Mouse (Mus musculus) midbrain, embryonic 14.5 days (tissue): Measurements from ENCODE around the gene 5730455P16Rik. TPM values are rescaled to one million over a fixed set of nuclear protein-coding genes. Genes with fewer than 3 reads are reported as not detected.
A peak's percentile ranks its signal among the peaks of the same experiment; 100 is the strongest.
"Not testable (repeated sequence)": the region's sequence is repeated elsewhere in the genome, so short reads cannot be mapped to it uniquely, and the experiment has no call there.

Source experiments
- ATAC-seq: fragments of 200-750 bp; cut with Nextera tagmentation; 2 replicates; pipeline ENCODE4 v1.8.0; 2017; ENCODE audit warnings: moderate number of reproducible peaks, moderate library complexity; ENCODE audit not compliant: low FRiP score, low TSS enrichment
- DNase-seq: peaks from one replicate; pipeline ENCODE4 v3.0.0-alpha.2; 2015
- H3K27ac ChIP-seq: fragments of 300-500 bp; sonication (generic); replicated peaks from 2 replicates; pipeline ENCODE4 v1.5.1; 2014; ENCODE audit warnings: mild to moderate bottlenecking, low read depth, low read length, moderate library complexity
- H3K27me3 ChIP-seq: fragments of 300-500 bp; sonication (generic); 2 replicates; pipeline ENCODE4 v1.6.1; 2014; ENCODE audit warnings: low read length, control low read depth, mixed read lengths; ENCODE audit not compliant: control insufficient read depth, insufficient read depth
- H3K36me3 ChIP-seq: fragments of 300-500 bp; sonication (generic); 2 replicates; pipeline ENCODE4 v1.6.1; 2014; ENCODE audit warnings: low read length, control low read depth; ENCODE audit not compliant: control insufficient read depth, insufficient read depth
- H3K4me1 ChIP-seq: fragments of 300-500 bp; sonication (generic); 2 replicates; pipeline ENCODE4 v1.6.1; 2014; ENCODE audit warnings: mild to moderate bottlenecking, antibody characterized with exemption, low read length, control low read depth; ENCODE audit not compliant: control insufficient read depth, insufficient read depth
- H3K4me2 ChIP-seq: fragments of 300-500 bp; sonication (generic); 2 replicates; pipeline ENCODE4 v1.6.1; 2014; ENCODE audit warnings: mild to moderate bottlenecking, low read length, moderate library complexity
- H3K4me3 ChIP-seq: fragments of 300-500 bp; sonication (generic); replicated peaks from 2 replicates; pipeline ENCODE4 v1.5.1; 2014; ENCODE audit warnings: low read depth, low read length
- H3K9ac ChIP-seq: fragments of 300-500 bp; sonication (generic); replicated peaks from 2 replicates; pipeline ENCODE4 v1.6.1; 2014; ENCODE audit warnings: mild to moderate bottlenecking, low read length, moderate library complexity
- H3K9me3 ChIP-seq: fragments of 300-500 bp; sonication (generic); 2 replicates; pipeline ENCODE4 v1.6.1; 2016; ENCODE audit warnings: low read length, control low read depth, mixed read lengths; ENCODE audit not compliant: control insufficient read depth
- WGBS: fragments of 180-500 bp; shearing (Covaris S2); extraction: QIAGEN DNeasy Blood & Tissue Kit; methylation state at CpG from one replicate; pipeline ENCODE4 v1.1.7; 2014; 5-methylcytosine and 5-hydroxymethylcytosine counted together
- polyA plus RNA-seq: library from polyadenylated mRNA; unstranded; fragments of >200 nt; fragmentation: Nextera tagmentation; extraction: Ambion mirVana; gene quantifications from 2 replicates; pipeline ENCODE4 v1.2.1, GENCODE M21; 2014

Gene 5730455P16Rik
- 26.3 and 40.1 TPM in 2 replicates for polyA plus RNA-seq

DNA sequence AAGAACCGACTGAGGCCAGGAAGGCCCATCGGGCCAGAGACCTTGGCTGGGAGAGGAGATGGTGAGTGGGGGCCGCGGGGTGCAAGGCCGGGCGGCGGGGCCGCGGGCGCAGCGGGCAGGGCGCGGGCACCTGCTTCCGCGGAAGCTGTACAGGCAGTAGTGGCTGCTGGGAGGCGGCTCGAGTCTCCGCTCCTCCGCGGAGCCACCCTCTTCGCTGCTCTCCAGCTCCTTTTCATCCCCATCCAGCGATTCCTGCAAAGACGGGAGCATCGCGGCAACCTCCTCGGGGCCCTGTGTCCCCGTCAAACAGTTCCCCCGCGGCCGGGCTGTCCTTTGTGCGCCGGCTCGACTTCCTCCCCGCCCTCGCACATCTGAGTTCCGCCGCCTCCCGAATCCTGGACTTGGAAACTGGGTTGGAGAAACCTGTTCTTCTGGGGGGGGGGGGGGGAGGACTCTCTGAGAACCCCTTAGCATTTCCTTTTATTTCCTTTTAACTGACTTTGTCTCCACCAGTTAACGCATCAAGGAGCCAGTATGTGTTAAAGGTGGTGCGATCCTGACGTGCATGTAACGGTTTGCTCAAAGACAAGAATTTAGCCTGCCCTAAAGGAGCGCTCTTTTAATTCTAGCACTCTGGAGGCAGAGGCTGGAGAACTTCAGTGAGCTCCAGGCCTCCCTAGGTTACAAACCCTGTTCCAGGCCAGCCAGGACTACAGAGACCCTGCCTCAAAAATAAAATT is at the start of gene 5730455P16Rik:
Gene 5730455P16Rik (minus strand): TSS at position 323 of the 740 bp plus-strand sequence.
- H3K27ac ChIP-seq: peak within 1 kb of the TSS; percentile 94
- ATAC-seq: peak; percentile 74
- peak within 1 kb of the TSS; percentile 99 for H3K9ac ChIP-seq
- no peaks in the 10 kb centered on the region for H3K9me3 ChIP-seq
- H3K4me1 ChIP-seq: peaks cover 14% of the 10 kb centered on the region
- peaks cover 11% of the 10 kb centered on the region for H3K36me3 ChIP-seq
- DNase-seq: peak; percentile 92
- peak within 1 kb of the TSS; percentile 79 for H3K4me3 ChIP-seq
- H3K27me3 ChIP-seq: no peaks in the 10 kb centered on the region
- H3K4me2 ChIP-seq: peak within 1 kb of the TSS; percentile 80
- 1% methylated on average over 35 of the region's 43 CpGs for WGBS

DNA sequence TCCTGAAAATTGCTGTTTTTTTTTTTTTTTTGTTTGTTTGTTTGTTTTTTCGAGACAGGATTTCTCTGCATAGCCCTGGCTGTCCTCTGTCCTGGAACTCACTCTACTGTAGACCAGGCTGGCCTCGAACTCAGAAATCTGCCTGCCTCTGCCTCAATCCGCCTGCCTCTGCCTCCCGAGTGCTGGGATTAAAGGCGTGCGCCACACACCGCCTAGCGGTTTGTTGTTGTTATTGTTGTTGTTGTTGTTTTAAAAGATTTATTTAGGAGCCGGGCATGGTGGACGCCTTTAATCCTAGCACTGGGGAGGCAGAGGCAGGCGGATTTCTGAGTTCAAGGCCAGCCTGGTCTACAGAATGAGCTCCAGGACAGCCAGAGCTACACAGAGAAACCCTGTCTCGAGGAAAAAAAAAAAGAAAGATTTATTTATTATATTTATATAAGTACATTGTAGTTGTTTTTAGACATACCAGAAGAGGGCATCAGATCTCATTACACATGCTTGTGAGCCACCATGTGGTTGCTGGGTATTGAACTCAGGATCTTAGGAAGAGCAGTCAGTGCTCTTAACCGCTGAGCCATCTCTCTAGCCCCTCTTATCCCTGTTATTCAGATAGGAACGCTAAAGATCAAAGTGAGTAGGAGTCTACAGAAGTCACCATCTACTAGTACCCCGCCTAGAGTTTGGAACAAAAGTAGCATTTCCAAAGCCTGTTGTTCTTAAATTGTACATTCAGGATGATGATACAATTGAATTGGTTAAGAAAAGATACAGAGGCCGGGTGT is 48.4 kb upstream of the 5730455P16Rik start:
- 85% methylated on average over 16 of the region's 16 CpGs for WGBS
- not testable (repeated sequence) for ATAC-seq

DNA sequence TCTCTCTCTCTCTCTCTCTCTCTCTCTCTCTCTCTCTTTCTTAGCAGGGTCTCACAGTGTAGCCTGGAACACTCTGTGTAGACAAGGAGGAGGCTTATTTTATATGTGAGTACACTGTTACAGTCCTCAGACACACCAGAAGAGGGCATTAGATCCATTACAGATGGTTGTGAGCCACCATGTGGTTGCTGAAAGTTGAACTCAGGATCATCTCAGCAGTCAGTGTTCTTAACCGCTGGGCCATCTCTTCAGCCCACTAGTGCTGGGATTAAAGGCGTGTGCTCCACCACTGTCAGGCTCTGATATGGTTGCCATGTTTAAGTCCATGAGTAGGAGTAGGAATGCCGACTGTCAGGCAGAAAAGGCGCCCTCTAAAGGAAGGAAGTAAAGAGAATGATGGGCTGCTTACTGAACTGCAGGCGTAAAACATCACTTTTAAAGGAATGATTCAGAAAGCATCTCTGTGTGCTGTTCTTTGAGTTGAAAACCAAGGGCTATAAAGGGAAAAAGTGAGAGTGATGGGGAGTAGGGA is 47.5 kb upstream of the 5730455P16Rik start:
- Histone ChIP-seq H3K4me1 (peaks cover 8% of the 10 kb centered on the region), H3K4me2 (no peak overlapping the region), H3K27me3 (no peaks in the 10 kb centered on the region), H3K4me3 (no peak overlapping the region), H3K9ac (no peak overlapping the region), H3K27ac (no peak overlapping the region), H3K9me3 (no peaks in the 10 kb centered on the region), H3K36me3 (no peaks in the 10 kb centered on the region)
- no peak for ATAC-seq
- DNase-seq: no peak
- 61% methylated on average over 5 of the region's 5 CpGs for WGBS

More for the DNA sequence above, 48.4 kb upstream of the 5730455P16Rik start:
- H3K27ac ChIP-seq, H3K9me3 ChIP-seq, H3K27me3 ChIP-seq, H3K9ac ChIP-seq, H3K4me1 ChIP-seq, H3K36me3 ChIP-seq, H3K4me3 ChIP-seq, DNase-seq, H3K4me2 ChIP-seq: not testable (repeated sequence)

DNA sequence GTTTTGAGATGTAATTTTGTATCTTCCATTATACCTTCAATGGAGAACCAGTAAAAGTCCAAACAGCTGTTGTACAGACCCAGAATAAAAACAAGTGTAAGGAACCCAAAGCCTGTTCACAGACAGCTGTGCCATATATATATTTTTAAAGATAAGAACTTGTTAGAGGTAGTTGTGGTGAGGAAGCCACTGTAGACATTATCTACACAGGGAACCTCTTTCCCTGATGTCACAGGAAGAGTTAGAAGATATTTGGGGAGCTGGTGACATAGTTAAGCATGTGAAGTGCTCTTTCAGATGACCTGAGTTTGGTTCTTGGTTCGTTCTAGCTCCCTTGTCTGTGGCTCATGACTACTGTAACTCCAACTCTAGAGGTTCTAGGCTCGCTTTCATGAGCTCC is 46.9 kb upstream of the 5730455P16Rik start:
- no peak overlapping the region for H3K4me2 ChIP-seq
- no peak overlapping the region for H3K27ac ChIP-seq
- no peak overlapping the region for H3K4me3 ChIP-seq
- WGBS: 86% methylated on average over 2 of the region's 2 CpGs
- DNase-seq (no peak), ATAC-seq (no peak)
- no peaks in the 10 kb centered on the region for H3K36me3 ChIP-seq
- no peaks in the 10 kb centered on the region for H3K9me3 ChIP-seq
- no peak overlapping the region for H3K9ac ChIP-seq
- no peaks in the 10 kb centered on the region for H3K27me3 ChIP-seq
- peaks cover 4% of the 10 kb centered on the region for H3K4me1 ChIP-seq

DNA sequence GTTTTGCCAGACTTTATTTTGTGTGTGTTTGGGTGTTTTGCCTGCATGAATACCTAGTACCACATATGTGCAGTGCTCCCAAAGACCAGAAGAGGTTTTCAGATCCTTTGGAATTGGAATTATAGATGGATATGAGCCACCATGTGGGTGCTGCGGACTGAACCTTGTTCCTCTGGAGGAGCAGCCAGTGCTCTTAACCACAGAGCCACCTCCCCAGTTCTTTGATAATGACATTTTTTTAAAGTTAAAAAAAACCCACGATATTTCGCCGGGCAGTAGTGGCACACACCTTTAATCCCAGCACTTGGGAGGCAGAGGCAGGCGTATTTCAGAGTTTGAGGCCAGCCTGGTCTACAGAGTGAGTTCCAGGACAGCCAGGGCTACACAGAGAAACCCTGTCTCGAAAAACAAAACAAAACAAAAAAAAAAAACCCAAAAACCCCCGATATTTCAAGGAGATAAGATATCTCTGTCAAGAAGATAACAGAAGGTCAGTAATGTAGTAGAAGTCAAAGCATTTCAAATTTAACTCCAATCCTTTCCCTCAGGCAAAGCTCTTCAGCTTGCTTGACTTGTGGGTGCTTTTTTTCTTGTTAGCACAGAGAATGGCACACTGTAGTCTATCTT is 43.7 kb upstream of the 5730455P16Rik start:
- Histone ChIP-seq H3K9me3 (peaks cover 6% of the 10 kb centered on the region; the same call in 1 of the 2 replicates), H3K27ac (no peak overlapping the region), H3K27me3 (no peaks in the 10 kb centered on the region), H3K9ac (no peak overlapping the region), H3K36me3 (peaks cover 4% of the 10 kb centered on the region; the same call in 1 of the 2 replicates), H3K4me1 (no peaks in the 10 kb centered on the region), H3K4me2 (no peak overlapping the region), H3K4me3 (no peak overlapping the region)
- ATAC-seq (no peak), DNase-seq (no peak)
- WGBS: 90% methylated on average over 7 of the region's 7 CpGs

DNA sequence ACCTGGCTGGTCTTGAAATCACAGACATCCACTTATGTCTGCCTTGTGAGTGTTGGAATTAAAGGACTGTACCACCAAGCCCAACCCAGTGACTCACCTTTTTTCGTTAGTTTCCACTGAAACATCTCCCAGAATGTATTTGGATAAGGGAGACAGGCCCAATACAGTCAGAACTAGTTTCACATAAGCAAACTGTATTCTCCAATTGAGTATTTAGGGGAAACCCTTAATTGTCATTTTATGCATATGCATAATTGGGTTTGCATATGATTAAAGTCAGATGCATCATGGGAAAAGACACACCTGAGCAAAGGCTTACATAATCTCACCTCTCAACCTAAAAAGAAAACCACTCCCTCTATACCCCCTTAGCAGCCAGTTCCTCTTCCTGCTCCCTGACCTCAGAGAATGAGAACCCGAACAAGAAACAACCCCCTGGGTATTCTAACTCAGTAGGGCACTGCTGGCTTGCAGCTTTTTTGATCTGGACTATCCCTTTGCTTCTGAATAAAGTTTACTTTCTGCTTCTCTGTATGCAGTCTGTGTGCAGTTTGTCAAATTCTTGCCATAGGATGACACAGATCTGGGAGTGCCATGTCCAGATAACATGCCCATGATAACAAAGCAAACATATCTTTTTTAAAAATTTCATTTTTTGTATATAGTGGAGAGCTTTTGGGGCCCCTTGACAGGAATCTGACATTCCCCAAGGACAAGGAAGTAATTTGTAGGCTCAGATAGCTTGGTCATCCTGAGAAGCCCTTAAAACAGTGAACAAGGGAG is 42.6 kb upstream of the 5730455P16Rik start:
- H3K4me1 ChIP-seq: no peaks in the 10 kb centered on the region
- no peak overlapping the region for H3K4me3 ChIP-seq
- H3K27me3 ChIP-seq: no peaks in the 10 kb centered on the region
- DNase-seq: no peak
- ATAC-seq: no peak
- no peak overlapping the region for H3K27ac ChIP-seq
- H3K36me3 ChIP-seq: peaks cover 6% of the 10 kb centered on the region; the same call in 1 of the 2 replicates
- WGBS: 64% methylated on average over 2 of the region's 2 CpGs
- H3K9me3 ChIP-seq: peaks cover 7% of the 10 kb centered on the region; the same call in 1 of the 2 replicates
- no peak overlapping the region for H3K9ac ChIP-seq
- H3K4me2 ChIP-seq: no peak overlapping the region

DNA sequence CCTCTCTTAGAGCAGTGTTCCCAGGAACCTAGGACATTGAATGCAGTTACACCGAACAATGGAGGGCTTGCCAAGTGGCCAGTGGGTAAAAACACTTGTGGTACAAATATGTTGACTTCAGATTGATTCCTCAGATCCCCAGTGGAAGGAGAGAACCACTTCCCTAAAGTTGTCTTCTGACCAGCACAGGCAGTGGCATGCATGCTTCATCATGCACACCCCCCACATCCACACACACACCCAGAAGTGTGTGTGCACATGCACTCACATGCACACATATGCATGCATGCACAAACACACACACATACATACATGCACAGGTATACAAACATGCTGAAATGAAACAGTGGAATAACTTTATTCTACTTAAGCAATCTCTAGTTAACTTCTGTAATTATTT is 41.9 kb upstream of the 5730455P16Rik start:
- H3K9ac ChIP-seq: no peak overlapping the region
- no peak overlapping the region for H3K4me3 ChIP-seq
- ATAC-seq (no peak), DNase-seq (no peak)
- H3K4me1 ChIP-seq: no peaks in the 10 kb centered on the region
- no peak overlapping the region for H3K4me2 ChIP-seq
- 93% methylated on average over 1 of the region's 1 CpGs for WGBS
- peaks cover 7% of the 10 kb centered on the region; the same call in 1 of the 2 replicates for H3K9me3 ChIP-seq
- no peaks in the 10 kb centered on the region for H3K27me3 ChIP-seq
- H3K27ac ChIP-seq: no peak overlapping the region
- peaks cover 12% of the 10 kb centered on the region for H3K36me3 ChIP-seq

DNA sequence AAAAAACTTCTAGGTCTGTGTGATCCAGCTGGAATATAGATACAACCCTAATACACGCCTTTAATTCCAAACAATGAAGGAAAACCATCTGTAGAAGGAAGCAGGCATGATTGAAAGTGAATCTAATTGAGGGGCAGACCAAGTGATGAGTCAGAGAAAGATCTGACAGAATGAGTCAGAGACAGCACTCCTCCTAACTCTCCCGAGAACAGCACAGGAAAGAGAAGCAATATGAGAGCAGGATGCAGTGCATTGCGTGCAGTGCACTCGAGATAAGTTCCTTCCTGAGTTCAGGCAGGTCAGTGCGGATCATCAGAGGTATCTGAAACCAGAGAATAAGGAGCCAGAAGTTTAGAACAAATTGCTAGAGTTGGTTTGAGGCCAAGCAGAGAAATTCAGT is 39.3 kb upstream of the 5730455P16Rik start:
- peaks cover 7% of the 10 kb centered on the region; the same call in 1 of the 2 replicates for H3K9me3 ChIP-seq
- 92% methylated on average over 5 of the region's 5 CpGs for WGBS
- no peaks in the 10 kb centered on the region for H3K27me3 ChIP-seq
- H3K4me3 ChIP-seq: no peak overlapping the region
- peaks cover 16% of the 10 kb centered on the region for H3K36me3 ChIP-seq
- H3K4me2 ChIP-seq: no peak overlapping the region
- DNase-seq (no peak), ATAC-seq (no peak)
- no peak overlapping the region for H3K27ac ChIP-seq
- H3K4me1 ChIP-seq: no peaks in the 10 kb centered on the region
- H3K9ac ChIP-seq: no peak overlapping the region
